8 mouse cellular contexts compared by ENCODE assay signal in genomic region chr2:5942416-5943032, GRCm38 (mm10). TPM values are rescaled to one million over a fixed set of nuclear protein-coding genes. Genes with fewer than 3 reads are reported as not detected.
DNase-seq lines count a peak whose midpoint lies in the region.

Gene Dhtkd1, minus strand, starts transcription at chr2:5942792.

- intact Hi-C loops in gastrocnemius, postnatal 14 days (cut with DNase I; ENCODE audit: low total_unique reads): no loop called here

- DNase-seq in adrenal gland, postnatal 10 days: peak; percentile 86
- DNase-seq in embryo, embryonic 11.5 days (ENCODE audit: low read depth, low spot score): peak; percentile 45
- peak; percentile 58 for DNase-seq in gastrocnemius, postnatal 14 days
- peak; percentile 24 for DNase-seq in hindlimb bud, embryonic 11.5 days (ENCODE audit: extremely low spot score, low read depth, low spot score)
- DNase-seq in left cerebral cortex, adult 18-20 months (ENCODE audit: low spot score in 2 of 2): peak; percentile 65 to 70
- peak; percentile 69 for DNase-seq in lung, postnatal 36 days
- DNase-seq in retina, postnatal 1 day: peak; percentile 85
- peak; percentile 31 for DNase-seq in urinary bladder, adult 2 months (ENCODE audit: low spot score)

RNA-seq across cellular contexts. Expression of gene Dhtkd1, which starts in this region (rescaled TPM):
- 10 to 100 TPM; 10.6 to 13.2 TPM for total RNA-seq in adrenal gland, postnatal 10 days (2021)
- total RNA-seq in gastrocnemius, postnatal 14 days (2021): 1 to 10 TPM; 1.4 to 2.3 TPM
- 10 to 100 TPM in 1 of 2 experiments, 1 to 10 TPM in 1; 8.1 to 10.9 TPM for total RNA-seq in left cerebral cortex, adult 18-20 months (2021)
- polyA plus RNA-seq in urinary bladder, adult 2 months (2012; rRNA removed): 2.4 and 4.0 TPM in 2 replicates

Comparison
In these comparisons a context has a peak if more than half of its experiments do, and no peak if none do; other contexts are left out.
1. Peak in every context shown above with its lines: DNase-seq.
2. DNase-seq: peak in every context shown above with its lines; median percentile 86 in adrenal gland, postnatal 10 days; 85 in retina, postnatal 1 day; 69 in lung, postnatal 36 days; 68 in left cerebral cortex, adult 18-20 months; 58 in gastrocnemius, postnatal 14 days; 45 in embryo, embryonic 11.5 days; 31 in urinary bladder, adult 2 months; 24 in hindlimb bud, embryonic 11.5 days.